Mouse (Mus musculus) testis, adult 2 months (tissue): ENCODE results near the gene Vamp8. TPM values are rescaled to one million over a fixed set of nuclear protein-coding genes. Genes with fewer than 3 reads are reported as not detected.
A peak's percentile ranks its signal among the peaks of the same experiment; 100 is the strongest.

ENCODE experiments used
- H3K27ac ChIP-seq: fragments of 200-500 bp; 2 replicates; pipeline ENCODE4 v1.5.1; 2012; ENCODE audit warnings: low read depth, low read length; ENCODE audit not compliant: control insufficient read depth, insufficient read depth
- H3K27me3 ChIP-seq: fragments of 200-500 bp; 2 replicates; pipeline ENCODE4 v1.6.1; 2012; ENCODE audit warnings: mild to moderate bottlenecking, low read length, moderate library complexity; ENCODE audit not compliant: control insufficient read depth, insufficient read depth
- H3K36me3 ChIP-seq: fragments of 200-500 bp; 2 replicates; pipeline ENCODE4 v1.6.1; 2012; ENCODE audit warnings: mild to moderate bottlenecking, low read length; ENCODE audit not compliant: control insufficient read depth, insufficient read depth
- H3K4me1 ChIP-seq: fragments of 200-500 bp; 2 replicates; pipeline ENCODE4 v1.6.1; 2012; ENCODE audit warnings: low read length; ENCODE audit not compliant: control insufficient read depth, insufficient read depth
- H3K4me3 ChIP-seq: fragments of 200-500 bp; 2 replicates; pipeline ENCODE4 v1.5.1; 2012; ENCODE audit warnings: low read depth, mild to moderate bottlenecking, low read length, moderate library complexity, mixed read lengths; ENCODE audit not compliant: control insufficient read depth
- CTCF ChIP-seq: fragments of 200-500 bp; IDR thresholded peaks from 2 replicates; pipeline ENCODE4 v1.5.1; 2012; ENCODE audit warnings: low read depth, mild to moderate bottlenecking, inconsistent platforms, low read length, moderate library complexity; ENCODE audit not compliant: control insufficient read depth, insufficient read depth, insufficient replicate concordance
- POLR2A ChIP-seq: fragments of 200-500 bp; IDR thresholded peaks from 2 replicates; pipeline ENCODE4 v1.6.1; 2012; ENCODE audit warnings: low read depth, mild to moderate bottlenecking, inconsistent platforms, low read length, moderate library complexity; ENCODE audit not compliant: control insufficient read depth
- polyA plus RNA-seq: library from polyadenylated mRNA; depleted of rRNA; stranded (reverse); fragments of >200 nt; gene quantifications from 2 replicates; pipeline ENCODE4 v1.2.3, GENCODE M21; 2012; rRNA removed

Gene Vamp8
- polyA plus RNA-seq, 1 experiment = 14.8 TPM

DNA sequence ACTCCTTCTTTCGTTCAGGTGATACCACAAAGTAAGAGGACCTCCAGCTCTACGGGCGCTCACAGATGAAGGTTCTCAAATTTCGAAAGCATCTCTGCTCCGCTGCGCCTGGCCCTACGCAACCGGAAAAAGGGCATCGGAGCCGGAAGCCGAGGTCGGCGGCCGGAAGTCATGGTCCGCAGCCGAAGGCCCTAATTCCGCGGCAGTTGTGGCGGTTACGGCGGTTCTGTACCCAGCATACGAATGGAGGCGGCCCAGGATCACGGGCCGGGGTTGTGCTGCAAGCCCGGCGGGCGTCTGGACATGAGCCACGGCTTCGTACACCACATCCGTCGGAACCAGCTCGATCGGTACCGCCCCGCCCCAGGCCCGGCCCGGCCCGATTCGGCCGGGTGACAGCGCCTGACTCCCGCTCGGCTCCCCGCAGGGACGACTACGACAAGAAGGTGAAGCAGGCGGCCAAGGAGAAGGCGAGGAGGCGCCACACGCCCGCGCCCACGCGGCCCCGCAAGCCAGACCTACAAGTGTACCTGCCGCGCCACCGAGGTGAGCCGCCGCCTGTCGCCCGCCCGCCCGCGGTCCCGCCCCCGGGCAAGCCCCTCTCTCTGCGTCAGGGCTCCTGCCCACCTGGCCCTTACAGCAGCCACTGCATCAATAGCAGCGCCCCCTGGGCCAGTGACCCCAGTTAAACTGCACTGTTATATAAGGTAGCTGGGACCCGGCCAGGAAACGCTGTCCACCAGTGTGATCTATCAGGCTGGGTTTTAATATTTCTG lies 43.1 kb downstream of the Vamp8 start, which contains the start of gene 0610030E20Rik:
Gene 0610030E20Rik, plus strand, starts transcription at position 152 of the 776 bp plus-strand sequence.
- Histone ChIP-seq H3K4me1 (no peaks in the 10 kb centered on the region; the same call in 1 of the 2 replicates), H3K27ac (peak within 1 kb of the TSS; percentile 94), H3K36me3 (peaks cover 4% of the 10 kb centered on the region), H3K27me3 (no peaks in the 10 kb centered on the region), H3K4me3 (peak within 1 kb of the TSS; percentile 83)
- peak; percentile 78 for TF ChIP-seq POLR2A
- TF ChIP-seq CTCF = no peak

- no peak overlapping the region for H3K27ac ChIP-seq
- no peaks in the 10 kb centered on the region; the same call in 1 of the 2 replicates for H3K4me1 ChIP-seq
- H3K36me3 ChIP-seq = peaks cover 4% of the 10 kb centered on the region
- TF ChIP-seq POLR2A (no peak), CTCF (no peak)
- peak overlapping the region; percentile 54 for H3K4me3 ChIP-seq
- H3K27me3 ChIP-seq = no peaks in the 10 kb centered on the region
These were observed 44.2 kb downstream of the Vamp8 start for GRCm38 (mm10) chr6:72346261-72346660.

DNA sequence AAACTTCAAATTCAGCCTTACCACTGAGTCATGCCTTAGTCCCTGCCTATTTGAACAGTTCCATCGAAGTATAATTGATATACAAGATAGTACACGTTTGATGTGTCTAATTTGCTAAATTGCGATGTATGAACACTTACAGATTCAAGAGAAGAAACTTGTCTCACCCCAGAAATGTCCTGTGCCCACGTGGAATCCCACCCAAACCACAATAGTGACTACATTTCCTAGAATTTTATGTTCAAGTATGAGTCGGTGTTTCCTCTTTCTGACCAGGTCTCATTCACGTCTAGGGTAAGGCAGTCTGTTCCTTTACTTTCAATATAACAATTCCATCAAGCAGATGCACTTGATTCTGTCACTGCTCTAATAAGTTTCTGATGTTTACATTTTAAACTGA lies 44.9 kb downstream of the Vamp8 start:
- peaks cover under 1% of the 10 kb centered on the region for H3K36me3 ChIP-seq
- no peaks in the 10 kb centered on the region; the same call in 1 of the 2 replicates for H3K4me1 ChIP-seq
- H3K4me3 ChIP-seq = peak overlapping the region; percentile 58; the same call in 1 of the 2 replicates
- no peaks in the 10 kb centered on the region for H3K27me3 ChIP-seq
- no peak overlapping the region; the same call in 1 of the 2 replicates for H3K27ac ChIP-seq
- no peak for TF ChIP-seq POLR2A

DNA sequence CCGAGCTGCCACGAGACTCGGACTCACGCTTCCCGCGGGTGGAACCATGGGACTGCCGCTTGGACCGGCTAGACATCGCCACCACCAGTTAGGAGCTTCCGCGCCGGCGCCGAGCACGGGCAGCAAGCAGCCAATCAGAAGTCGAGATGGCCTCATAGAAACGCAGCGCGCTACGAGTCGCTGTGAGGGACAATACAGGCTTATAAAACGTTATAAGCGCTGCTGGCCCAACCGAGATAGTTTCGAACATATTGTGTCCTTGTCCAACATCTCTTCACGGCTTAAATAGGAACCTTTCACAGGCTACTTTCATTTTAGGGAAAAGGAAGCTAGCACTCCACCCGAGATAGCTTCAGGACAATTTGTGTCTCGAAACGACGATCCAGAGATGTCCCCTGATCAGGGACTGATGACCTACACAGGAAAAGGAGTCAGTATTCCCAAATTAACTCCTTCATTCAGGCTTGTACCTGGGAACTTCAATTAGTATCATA lies 45.4 kb downstream of the Vamp8 start, which contains the start of gene Usp39:
Gene Usp39, minus strand, starts transcription at position 111 of the 494 bp plus-strand sequence.
- TF ChIP-seq POLR2A (peak; percentile 86), CTCF (no peak)
- no peaks in the 10 kb centered on the region; the same call in 1 of the 2 replicates for H3K4me1 ChIP-seq
- H3K27me3 ChIP-seq = no peaks in the 10 kb centered on the region
- H3K4me3 ChIP-seq = peak within 1 kb of the TSS; percentile 96
- H3K27ac ChIP-seq = peak within 1 kb of the TSS; percentile 95
- no peaks in the 10 kb centered on the region; the same call in none of the 2 replicates for H3K36me3 ChIP-seq

- peak overlapping the region; percentile 96 for H3K4me3 ChIP-seq
- no peaks in the 10 kb centered on the region; the same call in none of the 2 replicates for H3K36me3 ChIP-seq
- TF ChIP-seq CTCF (no peak), POLR2A (no peak)
- no peaks in the 10 kb centered on the region; the same call in 1 of the 2 replicates for H3K4me1 ChIP-seq
- H3K27ac ChIP-seq = peak overlapping the region; percentile 95
- H3K27me3 ChIP-seq = no peaks in the 10 kb centered on the region
These were observed 46.0 kb downstream of the Vamp8 start for GRCm38 (mm10) chr6:72344396-72345073.

DNA sequence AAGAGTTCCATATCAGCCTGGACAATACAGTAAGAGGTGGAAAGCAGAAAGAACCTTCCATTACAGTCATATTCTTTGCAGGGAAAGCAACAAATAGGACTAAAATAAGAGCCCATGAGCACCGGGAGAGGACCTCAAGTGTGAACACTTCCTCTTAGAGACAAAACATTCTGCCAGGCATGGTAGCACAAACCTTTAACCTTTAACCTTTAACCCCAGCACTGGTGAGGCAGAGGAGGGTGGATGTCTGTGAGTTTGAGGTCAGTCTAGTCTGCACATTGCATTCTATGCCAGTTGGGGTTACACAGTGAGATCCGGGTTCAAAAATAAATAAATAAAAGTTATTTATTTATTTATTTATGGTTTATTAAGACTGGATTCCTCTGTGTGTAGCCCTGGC lies 50.0 kb downstream of the Vamp8 start:
- Histone ChIP-seq H3K27ac (no peak overlapping the region), H3K4me1 (no peaks in the 10 kb centered on the region; the same call in 1 of the 2 replicates), H3K27me3 (no peaks in the 10 kb centered on the region), H3K4me3 (no peak overlapping the region), H3K36me3 (peaks cover 3% of the 10 kb centered on the region)
- no peak for TF ChIP-seq CTCF
- TF ChIP-seq POLR2A = no peak

Other genes starting within 250 kb of the Vamp8 start
- gene Atoh8, start 155.1 kb downstream of the Vamp8 start, polyA plus RNA-seq = 390 and 420 TPM in 2 replicates
- gene Sftpb, start 86.1 kb downstream of the Vamp8 start, polyA plus RNA-seq = 0.06 and 0.16 TPM in 2 replicates
- gene Usp39, start 45.5 kb downstream of the Vamp8 start, polyA plus RNA-seq = 29.0 and 29.3 TPM in 2 replicates
- 19.6 and 21.5 TPM in 2 replicates for gene 0610030E20Rik, start 43.4 kb downstream of the Vamp8 start, polyA plus RNA-seq
- 6.6 and 8.7 TPM in 2 replicates for gene Tmem150a, start 35.3 kb downstream of the Vamp8 start, polyA plus RNA-seq
- 284 and 298 TPM in 2 replicates for gene Rnf181, start 23.7 kb downstream of the Vamp8 start, polyA plus RNA-seq
- gene Vamp5, start 10.2 kb downstream of the Vamp8 start, polyA plus RNA-seq = 25.8 and 26.6 TPM in 2 replicates
- gene Ggcx, start 23.6 kb upstream of the Vamp8 start, polyA plus RNA-seq = 4.0 and 4.1 TPM in 2 replicates
- 55.5 and 67.4 TPM in 2 replicates for gene Mat2a, start 48.9 kb upstream of the Vamp8 start, polyA plus RNA-seq
- gene Sh2d6, start 131.0 kb upstream of the Vamp8 start, polyA plus RNA-seq = 76.8 and 77.0 TPM in 2 replicates
- 1.3 and 4.1 TPM in 2 replicates for gene Capg, start 153.7 kb upstream of the Vamp8 start, polyA plus RNA-seq
- gene Elmod3, start 207.7 kb upstream of the Vamp8 start, polyA plus RNA-seq = 40.2 and 46.0 TPM in 2 replicates
- 9.4 and 11.0 TPM in 2 replicates for gene Retsat, start 207.8 kb upstream of the Vamp8 start, polyA plus RNA-seq
- gene Tgoln1, start 226.3 kb upstream of the Vamp8 start, polyA plus RNA-seq = 21.4 and 29.8 TPM in 2 replicates